Mouse (Mus musculus): ENCODE data around the gene Dnajc12. TPM values are rescaled to one million over a fixed set of nuclear protein-coding genes. Genes with fewer than 3 reads are reported as not detected.
A peak's percentile ranks its signal among the peaks of the same experiment; 100 is the strongest.
"Not testable (repeated sequence)": the region's sequence is repeated elsewhere in the genome, so short reads cannot be mapped to it uniquely, and the experiment has no call there.

Gene Dnajc12
- 10 to 100 TPM; 13.0 to 19.2 TPM for total RNA-seq (2021)
- 0.57 and 0.68 TPM in 2 replicates for polyA plus RNA-seq (2012; rRNA removed)
- long read RNA-seq, transcript Dnajc12-201 (5 exons, 3,025 nt) = major isoform, 9 of 9 reads
- long read RNA-seq, partial matches to known transcripts = 0 of 9 reads
- long read RNA-seq, other reads (novel, unspliced or antisense) = 0 of 9 reads

DNA sequence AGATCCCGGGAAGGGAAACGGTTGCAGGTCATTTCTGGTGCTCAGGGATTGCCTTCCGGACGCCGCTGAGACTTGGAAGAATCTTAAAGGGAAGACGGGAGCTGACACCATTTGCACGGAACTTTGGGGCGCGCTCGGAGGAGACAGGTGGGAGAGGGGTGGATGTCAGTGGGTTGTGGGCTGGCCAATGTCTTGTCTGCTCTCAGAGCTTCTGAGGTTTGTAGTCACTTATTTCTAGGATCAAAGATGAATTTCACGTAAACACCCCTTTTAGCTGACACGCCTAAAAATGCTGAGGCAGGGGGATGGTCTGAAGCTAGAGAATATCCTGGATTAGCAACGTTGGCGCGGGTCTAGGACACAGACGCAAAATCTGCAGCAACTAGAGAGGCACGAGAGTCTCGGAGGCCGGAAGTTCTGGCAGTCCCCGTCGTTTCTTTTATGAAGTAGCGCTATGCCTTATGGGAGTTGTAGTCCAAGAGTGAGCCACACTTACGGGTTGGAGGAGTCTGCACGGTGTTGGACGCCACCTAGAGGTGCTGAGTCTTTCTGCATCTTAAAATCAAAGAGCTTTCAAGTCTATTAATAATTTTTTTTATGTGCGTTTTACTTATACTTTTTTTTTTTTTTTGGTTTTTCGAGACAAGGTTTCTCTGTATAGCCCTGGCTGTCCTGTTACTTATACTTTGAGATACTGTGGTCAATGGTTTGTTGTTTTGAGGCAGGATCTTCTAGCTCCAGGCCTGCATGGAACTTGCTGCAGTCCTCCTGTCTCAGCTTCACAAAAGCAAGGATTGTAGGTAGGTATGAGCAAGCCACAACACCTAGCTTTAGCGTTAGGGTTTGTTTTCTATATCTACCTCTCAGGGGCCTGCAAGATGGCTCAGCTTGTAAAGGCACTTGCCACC lies at the start of gene Dnajc12:
Gene Dnajc12 (plus strand): TSS at position 72 of the 908 bp plus-strand sequence.
- DNase-seq = peak; percentile 84

DNA sequence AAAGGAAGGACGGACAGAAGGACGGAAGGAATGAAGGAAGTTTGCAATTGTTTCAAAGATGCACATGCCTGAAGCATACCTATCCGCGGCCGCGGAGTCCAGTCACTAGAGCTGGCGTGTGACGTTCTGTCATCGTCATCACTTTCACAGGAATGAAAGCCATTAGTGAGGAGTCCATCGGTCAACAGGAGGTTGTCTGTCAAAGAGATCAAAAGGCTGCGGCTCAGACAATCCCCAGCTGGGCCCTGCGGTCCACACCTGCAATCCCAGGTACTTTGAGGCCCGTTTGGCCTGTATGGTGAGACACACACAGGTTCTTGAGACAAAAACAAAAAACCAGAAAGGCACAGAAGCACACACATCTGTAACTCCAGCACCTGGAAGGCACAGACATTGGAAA lies 45.3 kb upstream of the Dnajc12 start:
- DNase-seq = no peak

GRCm38 (mm10) chr10:63337326-63337725 lies 44.9 kb upstream of the Dnajc12 start:
- DNase-seq = no peak

DNA sequence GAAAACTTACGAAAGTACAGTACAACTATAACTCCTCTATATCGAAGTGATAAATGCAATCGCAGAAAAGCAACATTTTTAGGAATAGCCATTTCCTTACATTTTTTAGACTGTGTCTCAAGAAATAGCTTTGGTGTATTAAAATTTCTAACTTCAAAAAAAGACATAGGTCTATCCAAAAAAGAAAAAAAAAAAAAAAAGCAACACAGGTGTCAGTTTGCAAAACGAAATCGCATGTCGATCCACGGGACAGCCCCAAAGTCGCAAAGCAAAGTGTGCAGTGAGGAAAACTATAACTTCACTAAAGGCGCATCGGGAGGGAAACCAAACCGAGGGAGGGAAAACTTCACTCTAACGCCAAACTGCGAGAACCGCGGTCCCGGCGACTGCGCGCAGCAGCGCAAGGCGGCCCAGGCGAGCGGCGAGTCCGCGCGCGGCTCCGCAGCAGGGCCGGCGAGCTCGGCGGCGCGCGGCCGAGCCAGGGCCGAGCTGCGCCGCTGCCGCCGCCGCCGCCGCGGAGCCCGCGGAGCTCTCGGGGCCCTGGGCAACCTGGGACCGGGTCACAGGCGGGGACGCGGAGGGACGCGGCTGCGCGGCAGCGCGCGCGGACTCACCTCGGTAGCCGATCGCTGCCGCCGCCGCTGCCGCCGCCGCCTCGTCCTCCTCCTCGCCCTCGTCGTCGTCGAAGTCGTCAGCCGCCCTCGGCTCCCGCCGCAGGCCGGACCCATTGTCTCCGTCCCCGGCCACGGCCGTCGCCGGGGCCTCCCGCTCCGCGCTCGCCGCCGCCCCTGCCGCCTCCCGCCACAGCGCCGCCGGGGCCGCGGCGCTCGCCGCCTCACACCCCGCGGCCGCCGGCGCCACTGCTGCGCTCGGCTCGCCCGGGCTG lies 44.0 kb upstream of the Dnajc12 start:
- peak; percentile 86 for DNase-seq

DNA sequence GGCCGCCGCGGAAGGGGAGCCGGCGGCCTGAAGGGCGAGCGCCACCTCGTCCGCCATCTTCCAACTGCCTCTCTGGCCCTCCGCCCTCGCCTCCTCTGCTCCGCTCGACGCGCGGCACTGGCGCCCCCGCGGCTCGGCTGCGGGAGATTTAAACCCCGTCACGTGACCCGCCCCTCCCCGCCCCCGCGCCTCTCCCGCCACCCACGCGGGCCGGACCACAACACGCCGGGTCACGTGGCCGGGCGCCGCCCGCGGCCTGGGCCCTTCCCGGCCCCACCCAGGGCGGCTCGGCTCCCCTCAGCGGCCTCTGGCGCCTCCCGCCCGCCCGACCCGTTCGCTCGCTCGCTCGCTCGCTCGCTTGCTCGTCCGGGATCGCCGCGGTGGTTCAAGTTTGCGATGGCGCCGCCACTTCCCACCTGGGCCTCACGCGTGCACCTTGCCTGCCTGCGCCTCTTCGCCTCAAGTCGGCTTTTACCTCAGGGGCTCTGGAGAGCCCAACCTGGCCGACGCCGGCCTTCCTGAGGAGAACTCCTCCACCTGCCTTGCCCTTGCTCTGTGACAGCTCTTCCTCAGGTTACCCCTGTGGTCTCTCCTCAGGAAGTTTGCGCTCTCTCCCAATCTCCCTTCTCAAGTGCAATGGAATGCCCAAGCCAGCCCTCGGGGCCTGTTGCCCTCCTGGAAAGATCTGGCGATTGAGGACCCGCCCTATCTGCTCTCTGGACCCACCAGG lies 43.2 kb upstream of the Dnajc12 start:
- DNase-seq = peak; percentile 97

- no peak for DNase-seq
These were observed 40.9 kb upstream of the Dnajc12 start for GRCm38 (mm10) chr10:63341351-63341750.

- no peak for DNase-seq
These were observed 37.5 kb upstream of the Dnajc12 start for GRCm38 (mm10) chr10:63344751-63345150.

DNA sequence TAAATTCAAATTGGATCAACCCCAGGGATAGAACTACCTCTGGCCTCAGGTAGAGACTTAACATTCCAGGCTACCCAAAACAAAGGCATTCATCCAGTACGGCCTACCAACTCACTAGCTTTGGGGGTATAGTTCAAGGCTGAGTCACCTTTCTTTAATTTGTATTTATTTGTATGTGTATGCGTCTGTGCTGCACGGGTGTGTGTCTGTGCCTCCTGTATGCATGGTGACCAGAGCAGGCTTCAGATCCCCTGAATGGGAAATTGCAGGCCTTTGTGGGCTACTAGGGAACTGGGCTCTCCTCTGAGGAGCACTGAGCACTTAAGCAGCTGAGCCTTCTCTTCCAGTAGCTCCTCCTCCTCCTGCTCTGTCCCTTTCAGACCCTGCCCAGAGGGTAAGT lies 34.0 kb upstream of the Dnajc12 start:
- DNase-seq = no peak

DNA sequence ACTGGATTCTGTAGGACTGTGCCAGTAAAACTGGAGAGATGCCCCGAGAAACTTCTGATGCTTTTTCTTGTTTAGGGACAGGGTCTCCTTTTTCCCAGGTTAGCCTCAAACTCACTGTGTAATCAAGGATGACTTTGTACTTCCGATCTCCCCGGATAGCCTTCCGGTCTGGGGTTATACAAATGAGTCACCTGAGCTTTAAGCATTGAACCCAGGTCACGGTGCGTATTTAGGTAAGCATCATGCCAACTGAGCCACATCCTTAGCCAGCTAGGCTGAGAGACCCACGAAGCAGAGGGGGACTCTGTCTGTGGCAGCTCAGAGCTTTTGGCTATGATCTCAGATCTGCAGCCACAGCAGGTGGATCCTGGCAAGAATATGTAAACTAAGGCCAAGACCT lies 31.6 kb upstream of the Dnajc12 start:
- DNase-seq = no peak

- DNase-seq = not testable (repeated sequence)
These were observed 31.1 kb upstream of the Dnajc12 start for GRCm38 (mm10) chr10:63351099-63351498.

- DNase-seq = no peak
These were observed 30.1 kb upstream of the Dnajc12 start for GRCm38 (mm10) chr10:63352111-63352510.

- DNase-seq = no peak
These were observed 21.7 kb upstream of the Dnajc12 start for GRCm38 (mm10) chr10:63360502-63360901.

DNA sequence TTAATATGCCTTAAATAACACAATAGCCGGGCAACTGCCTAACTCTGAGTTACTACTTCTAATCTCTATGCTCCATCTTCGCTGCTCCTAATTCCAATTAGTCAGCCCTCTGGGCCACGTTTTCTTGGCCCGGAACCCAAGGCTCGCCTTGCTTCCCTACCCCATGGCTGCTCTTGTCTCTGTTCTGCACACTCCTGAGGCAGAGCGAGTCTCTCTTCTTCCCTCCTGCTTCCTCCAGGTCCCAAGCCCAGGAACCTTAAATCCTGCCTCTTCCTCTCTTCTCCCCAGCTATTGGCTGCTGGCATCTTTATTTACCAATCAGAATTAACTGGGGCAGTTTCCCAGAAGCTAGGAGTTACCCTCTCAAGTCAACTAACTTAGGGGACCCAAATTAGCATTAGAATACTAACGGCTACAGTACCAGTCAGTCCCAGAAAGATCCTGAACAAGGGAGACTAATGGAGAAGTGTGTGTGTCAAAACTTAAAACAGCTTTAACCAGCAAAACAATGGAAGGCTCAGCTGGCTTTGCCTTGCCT lies 16.3 kb upstream of the Dnajc12 start:
- DNase-seq = no peak

- peak; percentile 2 for DNase-seq
These were observed 14.9 kb upstream of the Dnajc12 start for GRCm38 (mm10) chr10:63367386-63367785.

- DNase-seq = no peak
These were observed 14.2 kb upstream of the Dnajc12 start for GRCm38 (mm10) chr10:63368041-63368440.

DNA sequence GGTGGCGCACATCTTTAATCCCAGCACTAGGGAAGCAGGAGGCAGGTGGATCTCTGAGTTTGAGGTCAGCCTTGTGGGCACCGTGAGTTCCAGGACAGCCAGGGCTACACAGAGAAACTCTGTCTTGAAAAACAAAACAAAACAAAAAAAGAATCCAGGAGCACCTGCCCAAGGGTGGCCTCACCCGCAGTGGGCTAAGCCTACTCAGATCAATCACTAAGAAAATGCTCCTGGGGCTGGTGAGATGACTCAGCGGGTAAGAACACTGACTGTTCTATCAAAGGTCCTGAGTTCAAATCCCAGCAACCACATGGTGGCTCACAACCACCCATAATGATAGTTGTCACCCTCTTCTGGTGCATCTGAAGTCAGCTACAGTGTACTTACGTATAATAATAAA lies 5.9 kb upstream of the Dnajc12 start:
- DNase-seq = no peak

- peak; percentile 55 for DNase-seq
These were observed 4.8 kb upstream of the Dnajc12 start for GRCm38 (mm10) chr10:63377468-63377867.

- DNase-seq = peak; percentile 12
These were observed 3.1 kb upstream of the Dnajc12 start for GRCm38 (mm10) chr10:63378948-63379680.

DNA sequence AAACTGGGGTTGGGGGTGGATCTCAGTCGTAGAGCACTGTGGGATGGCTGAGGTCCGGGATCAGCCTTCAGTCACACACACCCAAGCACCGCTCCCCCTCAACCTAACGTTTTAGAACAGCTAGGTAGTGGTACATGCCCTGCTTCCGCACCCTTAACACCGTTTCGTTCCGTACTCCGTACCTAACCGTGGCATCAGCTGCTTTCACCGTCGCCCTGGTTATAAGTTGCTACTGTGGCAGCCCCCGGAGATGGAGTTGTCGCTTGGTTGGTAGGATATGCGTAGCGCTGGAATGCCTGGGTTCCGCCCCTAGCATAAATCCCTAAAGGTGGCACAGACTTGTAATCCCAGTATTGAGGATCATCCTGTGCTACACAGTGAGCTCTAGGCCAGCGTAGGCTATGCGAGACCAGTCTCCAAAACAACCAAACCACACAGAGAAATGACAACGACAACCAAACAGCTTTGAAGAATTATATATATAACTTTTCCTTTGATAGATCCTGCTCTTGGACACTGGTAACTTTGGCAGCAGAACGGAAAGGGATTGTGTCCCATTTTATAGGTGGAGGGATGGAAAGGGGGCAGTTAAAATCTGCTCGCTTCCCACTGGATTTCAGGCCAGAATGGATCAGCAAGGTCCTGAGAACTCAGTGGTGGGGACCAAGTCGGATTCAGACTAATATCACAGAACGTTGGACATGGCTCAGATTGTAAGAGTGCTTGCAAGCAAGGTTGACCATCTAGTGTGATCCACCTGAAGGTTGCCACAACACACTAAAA lies 554 bp upstream of the Dnajc12 start, which contains the start of gene Sirt1:
Gene Sirt1 (minus strand): TSS at position 207 of the 783 bp plus-strand sequence.
- peak; percentile 6 for DNase-seq

- DNase-seq = not testable (repeated sequence)
These were observed 3.7 kb downstream of the Dnajc12 start for GRCm38 (mm10) chr10:63385897-63386296.
